Mouse (Mus musculus): ENCODE measurements at regions not wholly inside any gene's neighbourhood (a gene's known extent, or its start where the extent isn't known, plus 50 kb on each side); places are given as distances from the start of the nearest gene placed in this dataset.

- TF ChIP-seq CTCF (IDR thresholded peaks at IDR 0.05; ENCODE audit: low read depth) (no peak), EP300 (IDR thresholded peaks at IDR 0.05; ENCODE audit: low read depth) (no peak)
These were observed 177.7 kb upstream of the Slc38a2 start for GRCm38 (mm10) chr15:96877271-96877670.

Data from liver, postnatal 0 days (tissue).